Mouse (Mus musculus) neural tube, embryonic 11.5 days (tissue): Measurements from ENCODE around the gene 4833420G17Rik. TPM values are rescaled to one million over a fixed set of nuclear protein-coding genes. Genes with fewer than 3 reads are reported as not detected.
"Not testable (repeated sequence)": the region's sequence is repeated elsewhere in the genome, so short reads cannot be mapped to it uniquely, and the experiment has no call there.

ENCODE experiments used
- ATAC-seq: fragments of 200-750 bp; cut with Nextera tagmentation; 2 replicates; pipeline ENCODE4 v1.8.0; 2017; ENCODE audit warnings: moderate number of reproducible peaks, mild to moderate bottlenecking, moderate TSS enrichment, moderate library complexity; ENCODE audit not compliant: insufficient read depth, low FRiP score, low TSS enrichment
- DNase-seq: peaks from one replicate; pipeline ENCODE4 v3.0.0-alpha.2; 2015; ENCODE audit warnings: low spot score
- H3K27ac ChIP-seq: fragments of 300-500 bp; sonication (generic); 2 replicates; pipeline ENCODE4 v1.5.1; 2014; ENCODE audit warnings: low read depth, mild to moderate bottlenecking, low read length
- H3K27me3 ChIP-seq: fragments of 300-500 bp; sonication (generic); 2 replicates; pipeline ENCODE4 v1.6.1; 2014; ENCODE audit warnings: mild to moderate bottlenecking, low read length, mixed read lengths; ENCODE audit not compliant: control insufficient read depth, insufficient read depth
- H3K36me3 ChIP-seq: fragments of 300-500 bp; sonication (generic); 2 replicates; pipeline ENCODE4 v1.6.1; 2014; ENCODE audit warnings: mild to moderate bottlenecking, low read length, moderate library complexity, mixed read lengths; ENCODE audit not compliant: control insufficient read depth, insufficient read depth
- H3K4me1 ChIP-seq: fragments of 300-500 bp; sonication (generic); 2 replicates; pipeline ENCODE4 v1.6.1; 2014; ENCODE audit warnings: low read length, mixed read lengths; ENCODE audit not compliant: control insufficient read depth, insufficient read depth
- H3K4me2 ChIP-seq: fragments of 300-500 bp; sonication (generic); 2 replicates; pipeline ENCODE4 v1.6.1; 2014; ENCODE audit warnings: low read depth, mild to moderate bottlenecking, moderate library complexity
- H3K4me3 ChIP-seq: fragments of 300-500 bp; sonication (generic); 2 replicates; pipeline ENCODE4 v1.5.1; 2014; ENCODE audit warnings: low read depth, low read length
- H3K9ac ChIP-seq: fragments of 300-500 bp; sonication (generic); 2 replicates; pipeline ENCODE4 v1.6.1; 2014; ENCODE audit warnings: mild to moderate bottlenecking, low read length
- H3K9me3 ChIP-seq: fragments of 300-500 bp; sonication (generic); 2 replicates; pipeline ENCODE4 v1.6.1; 2016; ENCODE audit warnings: low read length; ENCODE audit not compliant: control insufficient read depth
- WGBS: fragments of 180-500 bp; shearing (Covaris S2); extraction: QIAGEN DNeasy Blood & Tissue Kit; methylation state at CpG from one replicate; pipeline ENCODE4 v1.1.7; 2014; 5-methylcytosine and 5-hydroxymethylcytosine counted together
- polyA plus RNA-seq: library from polyadenylated mRNA; unstranded; fragments of >200 nt; fragmentation: Nextera tagmentation; extraction: Ambion mirVana; gene quantifications from 2 replicates; pipeline ENCODE4 v1.2.1, GENCODE M21; 2014

The 4833420G17Rik gene
- polyA plus RNA-seq, 1 experiment from 2014 or later: 75.0 TPM

- Histone ChIP-seq H3K4me1 (no peaks in the 10 kb centered on the region), H3K36me3 (peaks cover 4% of the 10 kb centered on the region; the same call in 1 of the 2 replicates), H3K9ac (no peak overlapping the region), H3K4me2 (no peak overlapping the region), H3K27me3 (no peaks in the 10 kb centered on the region), H3K9me3 (no peaks in the 10 kb centered on the region), H3K4me3 (no peak overlapping the region), H3K27ac (no peak overlapping the region)
- WGBS: 95% methylated on average over 7 of the region's 7 CpGs
- no peak for ATAC-seq
- DNase-seq: no peak
Measured at GRCm38 (mm10) chr13:119456342-119456741, 6.2 kb upstream of the 4833420G17Rik start.

DNA sequence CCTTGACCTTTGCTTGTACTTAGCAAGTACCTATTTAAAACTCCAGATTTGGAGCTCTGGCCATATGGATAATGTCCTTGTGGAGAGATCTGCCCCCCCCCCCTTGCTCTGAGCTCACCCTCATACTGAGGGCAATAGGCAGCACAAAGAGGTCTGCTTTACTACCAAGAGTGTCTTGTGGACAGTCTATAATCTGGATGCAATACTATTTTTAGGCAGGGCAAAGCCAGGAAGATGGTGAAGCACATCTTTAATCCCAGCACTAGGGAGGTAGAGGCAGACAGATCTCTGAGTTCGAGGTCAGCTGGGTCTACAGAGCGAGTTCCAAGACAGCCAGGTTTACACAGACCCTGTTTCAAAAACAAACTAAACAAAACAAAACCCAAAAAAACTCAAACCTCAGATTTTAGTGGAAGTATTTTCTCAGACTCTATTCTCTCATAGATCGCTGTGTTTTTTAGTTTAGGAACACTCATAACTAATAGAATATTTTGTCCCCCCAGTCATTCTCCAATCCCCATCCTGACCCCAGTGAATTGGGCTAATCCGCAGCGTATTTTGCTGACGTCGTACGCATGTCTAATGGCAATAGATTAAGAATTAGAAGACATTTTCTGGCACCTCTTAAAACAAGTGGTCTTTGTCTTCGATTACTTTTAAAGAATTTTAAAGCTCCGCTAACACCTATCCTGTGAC, 520 bp upstream of the 4833420G17Rik start:
- DNase-seq (no peak), ATAC-seq (peak; percentile 62)
- Histone ChIP-seq H3K4me3 (peak overlapping the region; percentile 72), H3K27ac (peak overlapping the region; percentile 40; the same call in 1 of the 2 replicates), H3K36me3 (peaks cover 4% of the 10 kb centered on the region; the same call in 1 of the 2 replicates), H3K4me1 (peaks cover 5% of the 10 kb centered on the region), H3K9me3 (no peaks in the 10 kb centered on the region), H3K9ac (peak overlapping the region; percentile 67), H3K27me3 (no peaks in the 10 kb centered on the region), H3K4me2 (peak overlapping the region; percentile 41)
- 8% methylated on average over 10 of the region's 10 CpGs for WGBS

DNA sequence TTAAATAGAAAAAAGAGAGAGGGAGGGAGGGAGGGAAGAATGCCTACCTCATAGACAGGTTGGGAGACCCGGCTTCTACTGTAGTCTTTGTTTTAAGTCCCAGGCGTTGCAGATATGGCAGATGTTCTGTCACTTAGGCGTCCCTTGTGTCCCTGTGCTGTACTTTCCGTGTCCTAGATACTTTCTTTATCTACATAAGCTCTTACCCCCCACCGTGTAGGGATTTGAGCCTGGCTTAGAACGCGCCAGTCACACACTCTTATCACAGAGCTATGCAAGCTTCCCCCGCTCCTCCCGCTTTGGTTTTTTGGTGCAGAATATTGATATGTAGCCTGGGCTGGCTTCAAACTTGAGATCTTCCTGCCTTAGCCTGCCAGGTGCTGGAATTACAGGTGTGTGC, 14.1 kb downstream of the 4833420G17Rik start:
- Histone ChIP-seq H3K4me1 (no peaks in the 10 kb centered on the region), H3K36me3 (peaks cover 17% of the 10 kb centered on the region), H3K9me3 (no peaks in the 10 kb centered on the region), H3K9ac (no peak overlapping the region), H3K4me3 (no peak overlapping the region), H3K27me3 (no peaks in the 10 kb centered on the region), H3K27ac (no peak overlapping the region), H3K4me2 (no peak overlapping the region)
- 95% methylated on average over 9 of the region's 9 CpGs for WGBS
- DNase-seq (no peak), ATAC-seq (no peak)

GRCm38 (mm10) chr13:119477789-119478188, 15.2 kb downstream of the 4833420G17Rik start:
- H3K36me3 ChIP-seq: peaks cover 17% of the 10 kb centered on the region
- no peak overlapping the region for H3K9ac ChIP-seq
- H3K4me3 ChIP-seq: no peak overlapping the region
- 89% methylated on average over 2 of the region's 2 CpGs for WGBS
- H3K9me3 ChIP-seq: no peaks in the 10 kb centered on the region
- no peak for DNase-seq
- no peaks in the 10 kb centered on the region for H3K4me1 ChIP-seq
- no peaks in the 10 kb centered on the region for H3K27me3 ChIP-seq
- H3K27ac ChIP-seq: no peak overlapping the region
- ATAC-seq: no peak
- H3K4me2 ChIP-seq: no peak overlapping the region

DNA sequence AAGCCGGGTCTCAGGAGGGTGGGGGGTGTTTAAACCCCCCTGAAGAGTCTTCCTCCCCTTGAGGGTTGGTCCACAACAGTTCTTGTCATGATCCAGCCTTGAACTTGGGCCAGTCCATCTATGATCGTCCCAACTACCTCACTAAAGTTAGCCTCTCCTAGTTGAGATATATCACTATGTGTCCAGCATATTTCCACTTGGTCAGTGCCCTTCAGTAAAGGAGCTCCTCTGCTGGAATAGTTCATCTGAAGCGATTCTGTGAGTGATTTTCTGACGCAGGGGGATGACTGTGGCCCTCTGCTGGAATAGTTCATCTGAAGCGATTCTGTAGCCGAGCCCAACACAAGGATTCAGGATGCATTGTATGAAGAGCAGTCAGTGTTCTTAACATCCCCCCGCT, 24.8 kb downstream of the 4833420G17Rik start:
- Histone ChIP-seq H3K4me1 (no peaks in the 10 kb centered on the region), H3K36me3 (peaks cover 7% of the 10 kb centered on the region), H3K27me3 (no peaks in the 10 kb centered on the region), H3K9ac (no peak overlapping the region), H3K4me2 (no peak overlapping the region), H3K27ac (no peak overlapping the region), H3K9me3 (peaks cover 17% of the 10 kb centered on the region), H3K4me3 (no peak overlapping the region)
- WGBS: 66% methylated on average over 7 of the region's 7 CpGs
- ATAC-seq (no peak), DNase-seq (no peak)

DNA sequence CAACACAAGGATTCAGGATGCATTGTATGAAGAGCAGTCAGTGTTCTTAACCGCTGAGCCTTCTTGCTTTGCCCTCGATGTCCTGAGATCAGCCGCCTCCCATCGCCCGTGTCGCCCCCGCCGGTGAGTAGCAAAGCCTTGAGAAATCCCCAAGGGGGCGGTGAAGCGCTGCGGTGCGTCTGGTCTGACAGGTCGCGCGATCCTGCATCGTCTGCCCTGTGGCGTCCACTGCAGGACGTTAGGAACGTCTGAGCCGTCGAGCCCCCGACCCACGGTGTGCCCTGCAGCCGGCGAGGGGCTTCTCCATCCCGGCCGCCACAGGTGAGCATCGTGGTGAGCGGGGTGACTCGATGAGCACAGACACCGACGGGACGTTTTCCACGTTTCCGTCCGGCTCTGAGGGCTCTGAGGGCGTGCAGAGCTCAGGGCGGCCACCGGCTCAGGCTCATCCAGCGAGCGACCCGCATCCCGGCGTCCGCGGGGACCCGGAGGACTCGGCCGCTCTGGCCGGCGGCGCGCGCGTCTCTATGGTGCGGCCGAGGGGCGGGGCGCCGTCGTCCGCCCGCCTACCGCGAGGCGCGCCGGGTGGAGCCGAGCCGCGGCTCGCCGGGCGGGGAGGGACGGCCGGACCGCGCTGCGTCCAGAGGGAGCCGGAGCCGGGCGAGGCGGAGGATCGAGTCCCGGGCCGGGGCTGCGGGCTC, 25.5 kb downstream of the 4833420G17Rik start, which contains the start of the genes Tmem267 and 3110070M22Rik:
Tmem267 (plus strand) TSS at position 160 of the 701 bp plus-strand sequence.
3110070M22Rik (minus strand) TSS at position 504 of the 701 bp plus-strand sequence.
- H3K9ac ChIP-seq: peak within 1 kb of the TSS; percentile 1; the same call in 1 of the 2 replicates
- ATAC-seq: no peak

DNA sequence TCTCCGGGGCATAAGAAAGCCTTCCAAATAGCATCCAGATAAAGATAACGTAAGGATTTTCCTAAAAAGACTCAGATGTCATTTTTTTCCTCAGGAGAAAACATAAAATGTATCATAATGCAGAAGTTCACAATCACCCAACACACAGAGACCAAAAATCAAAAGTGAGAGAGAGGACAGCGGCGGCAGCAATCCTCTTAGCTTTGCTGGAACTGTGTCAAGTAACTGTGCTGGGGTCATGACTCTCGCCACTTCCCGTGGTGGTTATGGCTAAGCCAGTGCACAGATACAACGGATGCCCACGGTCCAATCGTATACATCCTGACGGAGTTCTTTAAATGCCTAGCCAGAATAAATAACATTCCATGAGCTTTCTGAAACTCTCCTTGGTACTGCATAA, 29.5 kb downstream of the 4833420G17Rik start:
- not testable (repeated sequence) for H3K4me2 ChIP-seq, H3K4me3 ChIP-seq, H3K9ac ChIP-seq, H3K27ac ChIP-seq, H3K27me3 ChIP-seq, H3K36me3 ChIP-seq, DNase-seq, H3K4me1 ChIP-seq
- 0 out of 2 replicates have a peak, but pooled peaks have one; percentile 6 for ATAC-seq
- peaks cover 17% of the 10 kb centered on the region for H3K9me3 ChIP-seq
- 92% methylated on average over 10 of the region's 10 CpGs for WGBS

More for the DNA sequence above, 25.5 kb downstream of the 4833420G17Rik start, which contains the start of the genes Tmem267 and 3110070M22Rik:
- H3K4me1 ChIP-seq: no peaks in the 10 kb centered on the region
- H3K36me3 ChIP-seq: peaks cover 7% of the 10 kb centered on the region
- H3K4me2 ChIP-seq: peak within 1 kb of the TSS; percentile 2
- H3K27ac ChIP-seq: 0 out of 2 replicates have a peak within 1 kb of the TSS, but pooled peaks have one; percentile 23
- peak; percentile 89 for DNase-seq
- WGBS: 72% methylated on average over 87 of the region's 87 CpGs
- no peak within 1 kb of the TSS for H3K4me3 ChIP-seq
- H3K9me3 ChIP-seq: peaks cover 17% of the 10 kb centered on the region
- H3K27me3 ChIP-seq: no peaks in the 10 kb centered on the region

DNA sequence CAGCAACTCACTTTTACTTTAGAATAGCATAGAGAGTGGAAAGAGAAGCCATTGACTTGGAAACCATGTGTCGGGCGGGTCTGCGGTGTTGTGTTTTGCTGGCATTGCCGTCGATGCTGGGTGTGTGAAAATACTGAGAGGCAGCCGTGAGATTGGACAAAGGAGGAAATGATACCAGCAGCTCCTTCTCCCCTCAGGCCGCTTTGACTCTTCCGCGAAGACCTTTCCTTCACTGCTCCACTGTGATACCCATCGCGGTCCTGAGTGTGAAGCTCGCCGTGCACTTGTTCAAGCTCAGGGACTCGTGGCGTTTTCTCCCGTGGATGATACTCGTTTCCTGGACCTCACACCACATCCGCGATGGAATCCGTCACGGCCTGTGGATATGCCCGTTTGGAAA, 32.4 kb downstream of the 4833420G17Rik start:
- peak; percentile 13; the same call in 1 of the 2 replicates for ATAC-seq
- not testable (repeated sequence) for H3K27me3 ChIP-seq, DNase-seq

More for the DNA sequence above, 32.4 kb downstream of the 4833420G17Rik start:
- not testable (repeated sequence) for H3K4me3 ChIP-seq, H3K36me3 ChIP-seq, H3K27ac ChIP-seq, H3K4me1 ChIP-seq, H3K4me2 ChIP-seq, H3K9ac ChIP-seq
- WGBS: 94% methylated on average over 9 of the region's 22 CpGs
- peaks cover 12% of the 10 kb centered on the region for H3K9me3 ChIP-seq
